Mouse (Mus musculus): ENCODE measurements around the gene Plscr4. TPM values are rescaled to one million over a fixed set of nuclear protein-coding genes. Genes with fewer than 3 reads are reported as not detected.

The Plscr4 gene
- polyA plus RNA-seq (2015; fragmentation: Nextera tagmentation; extraction: Ambion mirVana): 1.2 and 1.3 TPM in 2 replicates

DNA sequence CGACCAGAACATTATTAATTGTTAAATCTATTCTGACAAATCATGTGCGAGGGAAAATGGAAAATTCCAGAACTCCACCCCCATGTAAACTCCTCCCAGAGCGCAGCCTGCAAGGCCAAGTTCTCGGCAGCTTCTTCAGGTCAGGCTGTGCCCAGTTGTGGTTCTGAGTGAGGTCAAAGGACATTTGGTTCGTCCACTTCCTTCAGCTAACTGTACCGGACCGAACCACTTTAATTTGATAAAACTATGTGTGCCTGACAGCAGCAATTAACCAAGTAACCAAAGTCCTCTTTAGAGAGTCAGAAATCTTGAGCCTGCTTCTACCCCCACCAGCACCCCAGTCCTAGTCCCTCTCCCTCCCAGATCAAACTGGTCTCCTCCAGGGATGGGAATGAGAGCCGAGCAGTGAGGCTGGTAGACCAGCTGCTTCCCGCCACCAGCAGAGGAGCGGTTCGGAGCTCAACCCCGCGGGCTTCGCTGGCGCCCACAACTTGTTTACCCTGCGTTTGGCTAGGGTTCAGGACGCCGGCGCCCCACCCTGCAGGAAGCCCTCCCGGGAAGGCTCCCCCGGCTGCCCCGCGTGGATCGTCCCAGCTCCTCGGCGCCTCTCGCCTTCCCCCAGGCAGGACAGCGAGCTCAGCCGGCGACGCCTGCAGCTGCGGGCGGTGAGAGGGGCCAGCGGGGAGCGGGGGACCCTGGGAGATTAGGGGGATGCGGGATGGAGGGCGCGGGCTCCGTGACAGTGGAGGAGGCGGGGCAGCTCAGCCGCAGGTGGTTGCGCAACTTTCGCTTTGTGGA is at the start of gene Plscr4:
Gene Plscr4 (plus strand): TSS at position 113 of the 798 bp plus-strand sequence.
- peak; percentile 94 for ATAC-seq
- 12% methylated on average over 42 of the region's 43 CpGs for WGBS
- Histone ChIP-seq H3K27ac (no peak within 1 kb of the TSS), H3K4me1 (peaks cover 11% of the 10 kb centered on the region), H3K27me3 (no peaks in the 10 kb centered on the region), H3K4me2 (peak within 1 kb of the TSS; percentile 87), H3K9ac (peak within 1 kb of the TSS; percentile 72), H3K4me3 (peak within 1 kb of the TSS; percentile 58), H3K9me3 (replicated peaks) (no peaks in the 10 kb centered on the region), H3K36me3 (ENCODE audit: poor library complexity, severe bottlenecking) (no peaks in the 10 kb centered on the region)

- no peak for ATAC-seq
- no peak overlapping the region for H3K9ac ChIP-seq
- whole genome bisulfite sequencing: 94% methylated on average over 3 of the region's 3 CpGs
- H3K27me3 ChIP-seq: no peaks in the 10 kb centered on the region
- H3K27ac ChIP-seq: no peak overlapping the region
- no peak overlapping the region for H3K4me2 ChIP-seq
- no peaks in the 10 kb centered on the region for H3K36me3 ChIP-seq (ENCODE audit: poor library complexity, severe bottlenecking)
- no peak overlapping the region for H3K4me3 ChIP-seq
- no peaks in the 10 kb centered on the region for H3K4me1 ChIP-seq
- no peaks in the 10 kb centered on the region for H3K9me3 ChIP-seq (replicated peaks)
Observed at GRCm38 (mm10) chr9:92410225-92410624, 46.9 kb upstream of the Plscr4 start.

- no peak overlapping the region for H3K9ac ChIP-seq
- no peak overlapping the region for H3K4me2 ChIP-seq
- H3K36me3 ChIP-seq (ENCODE audit: poor library complexity, severe bottlenecking): no peaks in the 10 kb centered on the region
- H3K9me3 ChIP-seq (replicated peaks): no peaks in the 10 kb centered on the region
- no peaks in the 10 kb centered on the region for H3K27me3 ChIP-seq
- H3K27ac ChIP-seq: no peak overlapping the region
- no peak for ATAC-seq
- H3K4me1 ChIP-seq: no peaks in the 10 kb centered on the region
- 86% methylated on average over 2 of the region's 2 CpGs for WGBS
- H3K4me3 ChIP-seq: no peak overlapping the region
Observed at GRCm38 (mm10) chr9:92412045-92412444, 45.1 kb upstream of the Plscr4 start.

GRCm38 (mm10) chr9:92413684-92414083 is 43.5 kb upstream of the Plscr4 start:
- H3K4me1 ChIP-seq: no peaks in the 10 kb centered on the region
- no peak overlapping the region for H3K27ac ChIP-seq
- H3K36me3 ChIP-seq (ENCODE audit: poor library complexity, severe bottlenecking): no peaks in the 10 kb centered on the region
- H3K9ac ChIP-seq: no peak overlapping the region
- H3K27me3 ChIP-seq: no peaks in the 10 kb centered on the region
- no peaks in the 10 kb centered on the region for H3K9me3 ChIP-seq (replicated peaks)
- no peak overlapping the region for H3K4me2 ChIP-seq
- no peak overlapping the region for H3K4me3 ChIP-seq
- no peak for ATAC-seq
- WGBS: 85% methylated on average over 3 of the region's 3 CpGs

DNA sequence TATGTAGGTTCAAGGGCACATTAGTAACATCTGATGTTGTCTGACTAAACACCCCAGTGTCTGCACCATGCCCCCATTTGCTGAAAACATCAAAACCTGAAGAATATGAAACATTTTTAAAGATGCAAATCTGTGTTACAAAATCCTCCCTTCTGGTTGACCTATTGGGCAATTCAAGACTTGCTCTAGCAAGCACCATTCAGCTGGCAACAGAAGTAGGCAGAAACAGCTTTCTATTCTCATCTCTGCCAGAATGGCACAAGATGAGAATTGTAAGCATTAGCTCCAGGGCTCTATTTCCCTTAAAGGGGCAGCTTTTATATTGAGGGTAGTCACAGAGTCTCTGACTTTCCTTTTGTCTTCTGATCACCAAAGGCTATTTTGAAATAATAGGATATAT is 19.4 kb upstream of the Plscr4 start:
- ATAC-seq: no peak
- Histone ChIP-seq H3K36me3 (ENCODE audit: poor library complexity, severe bottlenecking) (no peaks in the 10 kb centered on the region), H3K4me1 (no peaks in the 10 kb centered on the region), H3K4me3 (no peak overlapping the region), H3K27ac (no peak overlapping the region), H3K4me2 (no peak overlapping the region), H3K9ac (no peak overlapping the region), H3K27me3 (no peaks in the 10 kb centered on the region), H3K9me3 (replicated peaks) (no peaks in the 10 kb centered on the region)

DNA sequence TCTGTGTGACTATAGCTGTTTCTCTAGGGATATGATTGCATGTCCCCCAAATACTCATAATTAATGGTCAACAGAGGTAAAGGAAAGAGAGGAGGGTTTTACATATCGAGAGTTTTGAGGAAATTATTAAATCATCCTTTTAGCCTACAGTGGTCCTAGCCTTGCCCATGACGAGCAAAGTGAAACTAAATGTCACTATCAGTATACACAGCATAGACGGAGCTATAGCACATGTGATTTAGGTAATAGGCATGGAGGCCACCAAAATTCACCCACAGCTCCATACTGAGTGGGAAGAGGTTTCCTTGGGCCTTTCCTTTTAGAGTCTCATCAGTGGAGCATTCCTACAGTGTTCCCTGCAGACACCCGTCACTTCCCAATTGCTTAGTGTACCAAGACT is 15.7 kb upstream of the Plscr4 start:
- Histone ChIP-seq H3K27me3 (no peaks in the 10 kb centered on the region), H3K4me1 (no peaks in the 10 kb centered on the region), H3K36me3 (ENCODE audit: poor library complexity, severe bottlenecking) (no peaks in the 10 kb centered on the region), H3K27ac (no peak overlapping the region), H3K9ac (no peak overlapping the region), H3K4me2 (no peak overlapping the region), H3K4me3 (no peak overlapping the region), H3K9me3 (replicated peaks) (no peaks in the 10 kb centered on the region)
- ATAC-seq: no peak
- WGBS: 86% methylated on average over 4 of the region's 4 CpGs

GRCm38 (mm10) chr9:92444536-92444935 is 12.6 kb upstream of the Plscr4 start:
- Histone ChIP-seq H3K4me3 (no peak overlapping the region), H3K36me3 (ENCODE audit: poor library complexity, severe bottlenecking) (no peaks in the 10 kb centered on the region), H3K9me3 (replicated peaks) (no peaks in the 10 kb centered on the region), H3K27me3 (no peaks in the 10 kb centered on the region), H3K4me2 (no peak overlapping the region), H3K9ac (no peak overlapping the region), H3K4me1 (no peaks in the 10 kb centered on the region), H3K27ac (no peak overlapping the region)
- no peak for ATAC-seq

DNA sequence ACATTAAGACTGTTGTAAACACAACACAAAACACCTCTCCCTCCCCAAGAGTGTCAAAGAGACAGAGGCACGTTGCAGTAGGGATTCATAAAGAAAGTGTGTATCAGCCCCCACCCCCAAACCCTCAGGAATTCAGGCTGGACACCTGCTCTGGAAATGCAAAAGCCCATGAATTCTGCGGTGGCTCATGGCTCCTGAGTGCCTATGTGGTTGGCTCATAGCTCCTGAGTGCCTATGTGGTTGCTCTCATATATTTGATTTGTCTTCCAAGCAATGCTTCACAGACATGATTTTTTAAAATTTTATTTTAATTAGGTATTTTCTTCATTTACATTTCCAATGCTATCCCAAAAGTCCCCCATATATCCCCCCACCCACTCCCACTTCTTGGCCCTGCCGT is 568 bp upstream of the Plscr4 start:
- no peaks in the 10 kb centered on the region for H3K9me3 ChIP-seq (replicated peaks)
- H3K4me2 ChIP-seq: no peak overlapping the region
- no peak overlapping the region for H3K27ac ChIP-seq
- no peak overlapping the region for H3K9ac ChIP-seq
- 86% methylated on average over 3 of the region's 3 CpGs for WGBS
- no peak overlapping the region for H3K4me3 ChIP-seq
- no peaks in the 10 kb centered on the region for H3K36me3 ChIP-seq (ENCODE audit: poor library complexity, severe bottlenecking)
- no peaks in the 10 kb centered on the region for H3K27me3 ChIP-seq
- peaks cover 11% of the 10 kb centered on the region for H3K4me1 ChIP-seq
- ATAC-seq: no peak

- ATAC-seq: no peak; the same call in 1 of the 2 replicates
- Histone ChIP-seq H3K27me3 (no peaks in the 10 kb centered on the region), H3K27ac (no peak overlapping the region), H3K9ac (peak overlapping the region; percentile 72), H3K9me3 (replicated peaks) (no peaks in the 10 kb centered on the region), H3K4me2 (peak overlapping the region; percentile 87), H3K4me3 (peak overlapping the region; percentile 58), H3K36me3 (ENCODE audit: poor library complexity, severe bottlenecking) (no peaks in the 10 kb centered on the region), H3K4me1 (peaks cover 11% of the 10 kb centered on the region)
- 3% methylated on average over 5 of the region's 5 CpGs for WGBS
Observed at GRCm38 (mm10) chr9:92458059-92458402, 858 bp downstream of the Plscr4 start.

- whole genome bisulfite sequencing: 89% methylated on average over 2 of the region's 2 CpGs
- Histone ChIP-seq H3K27me3 (no peaks in the 10 kb centered on the region), H3K27ac (no peak overlapping the region), H3K9me3 (replicated peaks) (no peaks in the 10 kb centered on the region), H3K9ac (no peak overlapping the region), H3K36me3 (ENCODE audit: poor library complexity, severe bottlenecking) (no peaks in the 10 kb centered on the region), H3K4me3 (no peak overlapping the region; the same call in 1 of the 2 replicates), H3K4me1 (peaks cover 11% of the 10 kb centered on the region), H3K4me2 (peak overlapping the region; percentile 87)
- no peak for ATAC-seq
Observed at GRCm38 (mm10) chr9:92458418-92458817, 1.2 kb downstream of the Plscr4 start.

- 78% methylated on average over 4 of the region's 4 CpGs for WGBS
- Histone ChIP-seq H3K36me3 (ENCODE audit: poor library complexity, severe bottlenecking) (no peaks in the 10 kb centered on the region), H3K4me1 (no peaks in the 10 kb centered on the region), H3K9ac (no peak overlapping the region), H3K27ac (no peak overlapping the region), H3K27me3 (no peaks in the 10 kb centered on the region), H3K4me3 (no peak overlapping the region), H3K4me2 (no peak overlapping the region), H3K9me3 (replicated peaks) (no peaks in the 10 kb centered on the region)
- ATAC-seq: no peak
Observed at GRCm38 (mm10) chr9:92467724-92468123, 10.6 kb downstream of the Plscr4 start.

DNA sequence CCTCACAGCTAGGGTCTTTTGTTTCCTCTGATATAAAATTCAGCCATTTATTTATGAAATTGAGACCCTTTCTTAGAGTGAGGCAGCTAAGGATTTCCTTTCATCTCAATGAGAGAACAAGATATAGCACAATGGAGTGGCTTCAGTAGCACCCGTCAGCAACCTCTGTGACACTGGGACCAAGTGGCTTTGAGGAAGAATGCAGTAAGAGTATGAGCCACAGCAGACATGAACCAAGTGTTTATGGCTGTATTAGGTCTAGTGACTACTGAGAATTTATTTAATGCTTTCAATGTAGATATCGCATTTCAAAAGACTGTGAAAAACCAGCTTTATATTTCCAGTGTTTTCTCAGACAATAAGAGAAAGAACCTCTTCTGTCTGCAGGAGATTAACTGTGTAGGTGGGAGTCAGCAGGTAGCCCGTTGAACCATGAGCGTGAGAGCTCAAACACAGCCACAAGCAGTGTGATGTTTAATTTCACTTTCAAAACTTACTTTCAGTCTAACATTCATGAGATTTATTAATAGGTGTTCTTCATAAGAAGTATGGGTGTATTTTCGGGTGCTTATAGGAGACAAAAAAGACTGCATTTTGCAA is 15.2 kb downstream of the Plscr4 start:
- no peak overlapping the region for H3K4me3 ChIP-seq
- WGBS: 59% methylated on average over 5 of the region's 5 CpGs
- H3K9ac ChIP-seq: no peak overlapping the region
- no peak overlapping the region for H3K27ac ChIP-seq
- H3K9me3 ChIP-seq (replicated peaks): no peaks in the 10 kb centered on the region
- H3K36me3 ChIP-seq (ENCODE audit: poor library complexity, severe bottlenecking): no peaks in the 10 kb centered on the region
- ATAC-seq: no peak
- no peaks in the 10 kb centered on the region for H3K4me1 ChIP-seq
- no peak overlapping the region for H3K4me2 ChIP-seq
- no peaks in the 10 kb centered on the region for H3K27me3 ChIP-seq

GRCm38 (mm10) chr9:92473178-92473577 is 16.0 kb downstream of the Plscr4 start:
- no peaks in the 10 kb centered on the region for H3K36me3 ChIP-seq (ENCODE audit: poor library complexity, severe bottlenecking)
- H3K9ac ChIP-seq: no peak overlapping the region
- H3K9me3 ChIP-seq (replicated peaks): no peaks in the 10 kb centered on the region
- H3K4me3 ChIP-seq: no peak overlapping the region
- no peak overlapping the region for H3K4me2 ChIP-seq
- ATAC-seq: no peak
- H3K4me1 ChIP-seq: no peaks in the 10 kb centered on the region
- 92% methylated on average over 2 of the region's 2 CpGs for WGBS
- no peaks in the 10 kb centered on the region for H3K27me3 ChIP-seq
- H3K27ac ChIP-seq: no peak overlapping the region
